9 mouse cellular contexts compared by ENCODE assay signal in the genomic region with DNA sequence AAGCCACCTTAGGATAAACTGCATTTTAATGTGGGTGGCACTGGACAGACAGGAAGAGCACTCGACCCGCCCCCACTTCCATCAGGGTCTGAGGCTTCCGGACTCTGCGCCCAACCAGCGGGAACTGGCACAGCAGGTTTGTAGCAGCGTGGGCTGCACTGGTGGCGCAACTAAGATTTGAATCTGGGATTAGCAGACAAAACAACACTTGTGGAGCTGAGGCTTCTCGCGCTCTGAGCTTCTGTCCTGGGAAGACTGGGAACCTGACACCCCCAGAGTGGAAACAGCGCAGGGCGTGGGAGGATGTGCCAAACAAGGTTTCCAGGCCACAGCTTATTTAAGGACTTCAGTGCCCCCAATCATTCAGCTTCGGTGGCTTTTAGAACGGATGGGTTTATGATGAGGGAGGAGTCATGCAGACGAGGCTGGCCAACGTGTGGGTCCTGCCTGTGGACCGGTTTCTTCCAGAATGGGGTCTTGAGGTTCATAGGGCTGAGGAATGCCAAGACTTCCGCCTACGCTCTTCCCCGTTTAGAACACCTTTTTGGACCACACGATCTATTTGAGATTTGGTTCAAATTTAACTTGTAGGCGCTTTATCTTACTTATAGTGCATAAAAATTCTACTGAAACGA. TPM values are rescaled to one million over a fixed set of nuclear protein-coding genes. Genes with fewer than 3 reads are reported as not detected.
A peak's percentile ranks its signal among the peaks of the same experiment; 100 is the strongest.
DNase-seq lines count a peak whose midpoint lies in the region; ATAC-seq and TF ChIP-seq lines count a peak whose summit lies in the region.
"Had no signal": no experiment of that assay in that cellular context is flagged by ENCODE, and none has a peak within 500 bp of the region (broad histone marks: within the 10 kb centered on the region; RNA-seq: fewer than 3 reads in every experiment).

No protein-coding gene starts in this region.

- H3K27ac ChIP-seq in heart, embryonic 15.5 days = no peak overlapping the region
- H3K27ac ChIP-seq in stomach, embryonic 16.5 days (ENCODE audit: low read length) = no peak overlapping the region
- H3K27ac ChIP-seq in stomach, postnatal 0 days (replicated peaks) = no peak overlapping the region
- H3K27ac ChIP-seq in kidney, postnatal 0 days = 0 out of 2 replicates have a peak overlapping the region, but pooled peaks have one; percentile 31
- H3K27ac ChIP-seq in forebrain, embryonic 12.5 days = no peak overlapping the region
- H3K27ac ChIP-seq: liver, embryonic 14.5 days had no signal

- H3K9me3 ChIP-seq in heart, embryonic 15.5 days (replicated peaks) = no peaks in the 10 kb centered on the region
- no peaks in the 10 kb centered on the region for H3K9me3 ChIP-seq in stomach, embryonic 16.5 days (replicated peaks; ENCODE audit: control insufficient read depth, low read length)
- H3K9me3 ChIP-seq in stomach, postnatal 0 days (ENCODE audit: control insufficient read depth, low read length) = no peaks in the 10 kb centered on the region
- H3K9me3 ChIP-seq in kidney, postnatal 0 days (replicated peaks; ENCODE audit: low read length) = no peaks in the 10 kb centered on the region
- no peaks in the 10 kb centered on the region for H3K9me3 ChIP-seq in forebrain, embryonic 12.5 days

- intact Hi-C loops in heart, postnatal 10 days (cut with DNase I) = no loop called here

- H3K9ac ChIP-seq in heart, embryonic 15.5 days = no peak overlapping the region
- H3K9ac ChIP-seq in stomach, embryonic 16.5 days (ENCODE audit: low read length) = no peak overlapping the region
- H3K9ac ChIP-seq in stomach, postnatal 0 days (ENCODE audit: low read length) = no peak overlapping the region
- 0 out of 2 replicates have a peak overlapping the region, but pooled peaks have one; percentile 42 for H3K9ac ChIP-seq in kidney, postnatal 0 days (ENCODE audit: low read depth, low read length)
- no peak overlapping the region for H3K9ac ChIP-seq in forebrain, embryonic 12.5 days
- H3K9ac ChIP-seq: liver, embryonic 14.5 days had no signal

- WGBS in heart, embryonic 15.5 days = 60% methylated on average over 22 of the region's 22 CpGs
- 51% methylated on average over 22 of the region's 22 CpGs for WGBS in stomach, embryonic 16.5 days
- WGBS in stomach, postnatal 0 days = 41% methylated on average over 22 of the region's 22 CpGs
- WGBS in kidney, postnatal 0 days = 14% methylated on average over 22 of the region's 22 CpGs
- 70% methylated on average over 22 of the region's 22 CpGs for WGBS in forebrain, embryonic 12.5 days

- no peak for TF ChIP-seq EP300 in stomach, postnatal 0 days (optimal IDR thresholded peaks at IDR 0.05)

- H3K4me2 ChIP-seq in heart, embryonic 15.5 days = peak overlapping the region; percentile 46
- 0 out of 2 replicates have a peak overlapping the region, but pooled peaks have one; percentile 3 for H3K4me2 ChIP-seq in stomach, embryonic 16.5 days (ENCODE audit: low read depth, low read length)
- H3K4me2 ChIP-seq in stomach, postnatal 0 days (replicated peaks; ENCODE audit: low read depth) = no peak overlapping the region
- peak overlapping the region; percentile 46 for H3K4me2 ChIP-seq in kidney, postnatal 0 days (ENCODE audit: low read length)
- H3K4me2 ChIP-seq in forebrain, embryonic 12.5 days = no peak overlapping the region

- ATAC-seq in heart, embryonic 15.5 days (replicated peaks; ENCODE audit: insufficient number of reproducible peaks, insufficient read depth, low FRiP score, low read depth) = no peak
- peak; percentile 53; the same call in 1 of the 2 replicates for ATAC-seq in stomach, embryonic 16.5 days (ENCODE audit: insufficient read depth, low FRiP score)
- ATAC-seq in stomach, postnatal 0 days (ENCODE audit: low FRiP score, low TSS enrichment) = no peak
- ATAC-seq in kidney, postnatal 0 days (replicated peaks; ENCODE audit: low FRiP score, low read depth) = peak; percentile 88
- no peak for ATAC-seq in erythroid progenitor cell, adult 5-6 weeks (replicated peaks; ENCODE audit: low FRiP score, poor library complexity, severe bottlenecking)
- ATAC-seq in forebrain, embryonic 12.5 days (ENCODE audit: low FRiP score) = no peak

- peaks cover 5% of the 10 kb centered on the region; the same call in 1 of the 2 replicates for H3K4me1 ChIP-seq in heart, embryonic 15.5 days (replicated peaks)
- peaks cover 4% of the 10 kb centered on the region; the same call in 1 of the 2 replicates for H3K4me1 ChIP-seq in stomach, embryonic 16.5 days (ENCODE audit: control insufficient read depth, insufficient read depth, low read length)
- no peaks in the 10 kb centered on the region for H3K4me1 ChIP-seq in stomach, postnatal 0 days (replicated peaks; ENCODE audit: control insufficient read depth, insufficient read depth)
- H3K4me1 ChIP-seq in kidney, postnatal 0 days (replicated peaks; ENCODE audit: insufficient read depth, low read length) = peaks cover 8% of the 10 kb centered on the region; the same call in 1 of the 2 replicates
- H3K4me1 ChIP-seq in forebrain, embryonic 12.5 days = peaks cover 5% of the 10 kb centered on the region; the same call in 1 of the 2 replicates

- H3K4me3 ChIP-seq in heart, embryonic 15.5 days = no peak overlapping the region
- no peak overlapping the region for H3K4me3 ChIP-seq in stomach, embryonic 16.5 days (replicated peaks; ENCODE audit: low read length)
- H3K4me3 ChIP-seq in stomach, postnatal 0 days (ENCODE audit: low read depth, low read length) = no peak overlapping the region
- no peak overlapping the region for H3K4me3 ChIP-seq in kidney, postnatal 0 days (replicated peaks; ENCODE audit: low read depth, low read length)
- no peak overlapping the region for H3K4me3 ChIP-seq in forebrain, embryonic 12.5 days (replicated peaks)

- no peaks in the 10 kb centered on the region for H3K27me3 ChIP-seq in heart, embryonic 15.5 days
- no peaks in the 10 kb centered on the region for H3K27me3 ChIP-seq in stomach, embryonic 16.5 days (ENCODE audit: control insufficient read depth, insufficient read depth, low read length)
- no peaks in the 10 kb centered on the region for H3K27me3 ChIP-seq in stomach, postnatal 0 days (ENCODE audit: control insufficient read depth, insufficient read depth, low read length)
- H3K27me3 ChIP-seq in kidney, postnatal 0 days (ENCODE audit: insufficient read depth, low read length) = no peaks in the 10 kb centered on the region
- no peaks in the 10 kb centered on the region; the same call in 1 of the 2 replicates for H3K27me3 ChIP-seq in forebrain, embryonic 12.5 days

- no peak for TF ChIP-seq CTCF in stomach, postnatal 0 days (IDR thresholded peaks at IDR 0.05; ENCODE audit: low read depth)
- TF ChIP-seq CTCF in kidney, postnatal 0 days (IDR thresholded peaks at IDR 0.05; ENCODE audit: low read depth) = no peak

- DNase-seq in heart, postnatal 10 days = no peak
- DNase-seq in stomach, postnatal 0 days (ENCODE audit: low spot score) = no peak
- peak; percentile 71 for DNase-seq in kidney, postnatal 0 days (ENCODE audit: low spot score)
- peak; percentile 25 for DNase-seq in testis, postnatal 14 days (ENCODE audit: low spot score)

- H3K36me3 ChIP-seq in heart, embryonic 15.5 days = no peaks in the 10 kb centered on the region
- no peaks in the 10 kb centered on the region for H3K36me3 ChIP-seq in stomach, embryonic 16.5 days (ENCODE audit: control insufficient read depth, insufficient read depth, low read length)
- H3K36me3 ChIP-seq in stomach, postnatal 0 days (ENCODE audit: control insufficient read depth, insufficient read depth, low read length) = no peaks in the 10 kb centered on the region
- no peaks in the 10 kb centered on the region for H3K36me3 ChIP-seq in kidney, postnatal 0 days (ENCODE audit: insufficient read depth, low read length)
- no peaks in the 10 kb centered on the region for H3K36me3 ChIP-seq in forebrain, embryonic 12.5 days (replicated peaks)

RNA-seq across cellular contexts. Expression of a gene that starts 41.1 kb away (rescaled TPM):
- 68.7 and 71.6 TPM in 2 replicates for polyA plus RNA-seq in heart, embryonic 15.5 days (2015; fragmentation: Nextera tagmentation; extraction: Ambion mirVana)
- 100 to 1,000 TPM; 215 to 280 TPM for total RNA-seq in heart, postnatal 10 days (2021)
- polyA plus RNA-seq in stomach, embryonic 16.5 days (2015; fragmentation: Nextera tagmentation; extraction: Ambion mirVana) = 46.0 and 53.6 TPM in 2 replicates
- polyA plus RNA-seq in stomach, postnatal 0 days (2015; fragmentation: Nextera tagmentation; extraction: Ambion mirVana) = 46.1 and 47.5 TPM in 2 replicates
- polyA plus RNA-seq in kidney, postnatal 0 days (2015; fragmentation: Nextera tagmentation; extraction: Ambion mirVana) = 215 and 232 TPM in 2 replicates
- 271 and 342 TPM in 2 replicates for total RNA-seq in erythroid progenitor cell, adult 5-6 weeks (2015; ENCODE audit: low replicate concordance)
- 296 and 327 TPM in 2 replicates for total RNA-seq in erythroid progenitor cell, adult 5-6 weeks (2017; ENCODE audit: low replicate concordance)
- 107 and 108 TPM in 2 replicates for polyA plus RNA-seq in forebrain, embryonic 12.5 days (2016; fragmentation: Nextera tagmentation; extraction: Ambion mirVana)

Comparison
In these comparisons a context has a peak if more than half of its experiments do, and no peak if none do; other contexts are left out.
1. ATAC-seq: peak in stomach, embryonic 16.5 days (single experiment) and kidney, postnatal 0 days (single experiment); none in heart, embryonic 15.5 days (single experiment), stomach, postnatal 0 days (single experiment), erythroid progenitor cell, adult 5-6 weeks (single experiment) and forebrain, embryonic 12.5 days (single experiment).
2. H3K4me2 ChIP-seq: peak in heart, embryonic 15.5 days (single experiment), stomach, embryonic 16.5 days (single experiment) and kidney, postnatal 0 days (single experiment); none in stomach, postnatal 0 days (single experiment) and forebrain, embryonic 12.5 days (single experiment).
3. DNase-seq: peak in kidney, postnatal 0 days (single experiment) and testis, postnatal 14 days (single experiment); none in heart, postnatal 10 days (0 of 2) and stomach, postnatal 0 days (single experiment).